Mouse (Mus musculus) ES-CJ7 (cell line): Measurements from ENCODE around the gene Zc3hav1l.
A peak's percentile ranks its signal among the peaks of the same experiment; 100 is the strongest.

Experiments used
- DNase-seq: peaks from one replicate; pipeline ENCODE4 v3.0.0; 2011; ENCODE audit warnings: low read depth, low spot score

The Zc3hav1l gene

GRCm38 (mm10) chr6:38264466-38264865 is 34.6 kb downstream of the Zc3hav1l start:
- DNase-seq, result no peak

GRCm38 (mm10) chr6:38263393-38264159 is 35.5 kb downstream of the Zc3hav1l start:
- no peak for DNase-seq

GRCm38 (mm10) chr6:38261877-38262276 is 37.2 kb downstream of the Zc3hav1l start:
- no peak for DNase-seq

- no peak for DNase-seq
Observed at GRCm38 (mm10) chr6:38257506-38257905, 41.6 kb downstream of the Zc3hav1l start.

GRCm38 (mm10) chr6:38256793-38257192 is 42.3 kb downstream of the Zc3hav1l start:
- no peak for DNase-seq

GRCm38 (mm10) chr6:38255794-38256193 is 43.3 kb downstream of the Zc3hav1l start:
- DNase-seq, result no peak

GRCm38 (mm10) chr6:38253736-38254641 is 45.1 kb downstream of the Zc3hav1l start, which contains the start of gene D630045J12Rik:
D630045J12Rik (minus strand) TSS chr6:38254009.
- peak; percentile 37 for DNase-seq

GRCm38 (mm10) chr6:38252766-38253735 is 46.0 kb downstream of the Zc3hav1l start:
- no peak for DNase-seq

GRCm38 (mm10) chr6:38252139-38252538 is 46.9 kb downstream of the Zc3hav1l start:
- DNase-seq, result no peak

GRCm38 (mm10) chr6:38251464-38251863 is 47.6 kb downstream of the Zc3hav1l start:
- DNase-seq, result no peak

GRCm38 (mm10) chr6:38247362-38247761 is 51.7 kb downstream of the Zc3hav1l start:
- no peak for DNase-seq

GRCm38 (mm10) chr6:38244806-38245205 is 54.3 kb downstream of the Zc3hav1l start:
- no peak for DNase-seq

- no peak for DNase-seq
Observed at GRCm38 (mm10) chr6:38244167-38244566, 54.9 kb downstream of the Zc3hav1l start.

- no peak for DNase-seq
Observed at GRCm38 (mm10) chr6:38242833-38243232, 56.2 kb downstream of the Zc3hav1l start.

GRCm38 (mm10) chr6:38242295-38242830 is 56.7 kb downstream of the Zc3hav1l start:
- DNase-seq, result no peak

GRCm38 (mm10) chr6:38241508-38241907 is 57.6 kb downstream of the Zc3hav1l start:
- DNase-seq, result no peak

- DNase-seq, result no peak
Observed at GRCm38 (mm10) chr6:38240618-38241017, 58.4 kb downstream of the Zc3hav1l start.

- DNase-seq, result no peak
Observed at GRCm38 (mm10) chr6:38238382-38238781, 60.7 kb downstream of the Zc3hav1l start.
